Mouse (Mus musculus) ES-Bruce4 (cell line): ENCODE results near the gene Wdr43.
A peak's percentile ranks its signal among the peaks of the same experiment; 100 is the strongest.

ENCODE experiments used
- CTCF ChIP-seq: IDR thresholded peaks from one replicate; pipeline ENCODE4 v1.8.1; 2011; ENCODE audit warnings: low read depth, low read length
- EP300 ChIP-seq: IDR thresholded peaks from 2 replicates; pipeline ENCODE4 v1.6.1; 2011; ENCODE audit warnings: low read depth, low read length; ENCODE audit not compliant: insufficient read depth
- POLR2A ChIP-seq: IDR thresholded peaks from one replicate; pipeline ENCODE4 v1.8.1; 2011; ENCODE audit warnings: low read length; ENCODE audit not compliant: insufficient read depth

DNA sequence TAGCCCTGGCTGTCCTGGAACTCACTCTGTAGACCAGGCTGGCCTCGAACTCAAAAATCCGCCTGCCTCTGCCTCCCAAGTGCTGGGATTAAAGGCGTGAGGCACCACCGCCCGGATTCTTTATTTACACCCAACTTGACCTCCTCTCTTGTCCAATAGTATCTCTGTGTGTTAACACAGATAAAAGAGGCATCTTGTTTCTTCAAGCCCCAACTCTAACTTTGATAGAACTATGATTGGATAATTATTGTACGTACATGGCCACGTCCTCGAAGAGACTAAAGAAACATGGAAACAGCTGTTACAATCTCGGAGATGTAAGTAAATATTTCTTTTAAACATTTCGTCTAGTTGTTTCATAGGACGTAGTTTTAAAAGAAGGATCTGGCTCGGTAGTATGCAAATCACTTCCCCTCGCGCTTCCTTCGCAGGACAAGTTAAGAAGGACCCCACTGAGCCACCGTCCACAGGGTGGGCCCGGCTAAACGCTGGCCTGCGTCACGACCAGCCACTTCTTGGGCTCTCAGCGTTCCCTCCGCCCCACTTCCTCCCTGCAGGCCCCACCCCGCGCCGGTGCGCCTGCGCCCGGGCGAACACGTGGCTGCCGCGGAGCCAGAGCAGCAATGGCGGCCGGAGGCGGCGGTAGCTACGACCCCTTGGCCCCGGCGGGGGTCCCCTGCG lies at the start of gene Wdr43:
- TF ChIP-seq POLR2A (peak; percentile 25), CTCF (no peak), EP300 (0 out of 2 replicates have a peak, but pooled peaks have one; percentile 48)
